Mouse (Mus musculus) forebrain, embryonic 12.5 days (tissue): ENCODE data around the gene Gm28230. TPM values are rescaled to one million over a fixed set of nuclear protein-coding genes. Genes with fewer than 3 reads are reported as not detected.
A peak's percentile ranks its signal among the peaks of the same experiment; 100 is the strongest.

Experiments used
- microRNA counts: library from miRNA; unstranded; fragments of <30 nt; microRNA quantifications from one replicate; lab custom pipeline; 2017
- microRNA-seq: library from miRNA; unstranded; fragments of <30 nt; microRNA quantifications from one replicate; pipeline ENCODE4, GENCODE M21; 2017
- polyA plus RNA-seq: library from polyadenylated mRNA; unstranded; fragments of >200 nt; fragmentation: Nextera tagmentation; extraction: Ambion mirVana; gene quantifications from 2 replicates; pipeline ENCODE4 v1.2.1, GENCODE M21; 2016

Gene Gm28230
- polyA plus RNA-seq, 1 experiment from 2014 or later = not detected

MicroRNAs encoded within 50 kb of the gene (microRNA counts, 519-probe panel; counts per million panel counts)
- not detected for microRNA mmu-miR-10b (lab: Ali Mortazavi, UCI)

Small RNA genes within 50 kb of the gene (microRNA-seq; reads per million reads assigned to microRNA genes)
- gene Gm44463 (not detected), gene Mir10b (73.3 reads per million, percentile 47 among the genes with 10 or more reads in this experiment)

Other genes starting within 250 kb of the Gm28230 start
- gene Lnpk, start 147.3 kb upstream of the Gm28230 start, polyA plus RNA-seq = 55.0 and 57.4 TPM in 2 replicates
- gene Evx2, start 67.2 kb upstream of the Gm28230 start, polyA plus RNA-seq = not detected in 2 replicates
- not detected in 2 replicates for gene Hoxd13, start 58.4 kb upstream of the Gm28230 start, polyA plus RNA-seq
- gene Hoxd12, start 51.7 kb upstream of the Gm28230 start, polyA plus RNA-seq = not detected in 2 replicates
- gene Hoxd11, start 47.2 kb upstream of the Gm28230 start, polyA plus RNA-seq = not detected in 2 replicates
- gene Hoxd10, start 34.8 kb upstream of the Gm28230 start, polyA plus RNA-seq = not detected in 2 replicates
- gene Hoxd9, start 29.0 kb upstream of the Gm28230 start, polyA plus RNA-seq = not detected in 2 replicates
- 0.08 TPM in 1 of 2 replicates, not detected in the other for gene Hoxd8, start 22.1 kb upstream of the Gm28230 start, polyA plus RNA-seq
- gene Hoxd3, start 14.8 kb upstream of the Gm28230 start, polyA plus RNA-seq = not detected in 2 replicates
- not detected in 2 replicates for gene Hoxd4, start 14.8 kb upstream of the Gm28230 start, polyA plus RNA-seq
- gene Hoxd1, start 36.3 kb downstream of the Gm28230 start, polyA plus RNA-seq = 0.31 and 0.52 TPM in 2 replicates
- 120 TPM in 2 replicates for gene Mtx2, start 99.1 kb downstream of the Gm28230 start, polyA plus RNA-seq